Mouse (Mus musculus) gastrocnemius, adult 8-10 months (tissue): ENCODE measurements around the gene Morn1. TPM values are rescaled to one million over a fixed set of nuclear protein-coding genes. Genes with fewer than 3 reads are reported as not detected.
A peak's percentile ranks its signal among the peaks of the same experiment; 100 is the strongest.
"Not testable (repeated sequence)": the region's sequence is repeated elsewhere in the genome, so short reads cannot be mapped to it uniquely, and the experiment has no call there.

ENCODE experiments used
- DNase-seq, 2 experiments: peaks; one replicate each; pipeline ENCODE4 v3.0.0; 2022; ENCODE audit warnings: low spot score in 2 of 2
- total RNA-seq, 4 experiments: library from RNA; stranded (reverse); gene quantifications; 2 replicates each; pipeline ENCODE4 v1.2.4; 2022

Gene Morn1
- total RNA-seq, 4 experiments from 2014 or later: 1.2 to 2.1 (median 1.4) TPM

DNA sequence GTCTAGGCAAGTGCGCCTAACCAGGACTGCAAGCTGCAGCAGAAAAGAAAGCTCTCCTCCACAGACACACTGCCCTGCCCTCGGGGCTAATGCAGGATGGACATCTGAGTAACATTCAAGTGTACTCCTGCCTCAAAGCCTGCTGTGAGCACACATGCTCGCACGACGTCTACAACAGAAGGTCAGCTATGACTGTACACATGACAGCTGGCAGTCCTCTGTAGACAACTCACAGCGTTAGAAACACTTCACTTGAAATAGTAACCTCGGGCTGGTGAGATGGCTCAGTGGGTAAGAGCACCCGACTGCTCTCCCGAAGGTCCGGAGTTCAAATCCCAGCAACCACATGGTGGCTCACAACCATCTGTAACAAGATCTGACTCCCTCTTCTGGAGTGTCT lies 7.6 kb upstream of the Morn1 start:
- DNase-seq: not testable (repeated sequence)

DNA sequence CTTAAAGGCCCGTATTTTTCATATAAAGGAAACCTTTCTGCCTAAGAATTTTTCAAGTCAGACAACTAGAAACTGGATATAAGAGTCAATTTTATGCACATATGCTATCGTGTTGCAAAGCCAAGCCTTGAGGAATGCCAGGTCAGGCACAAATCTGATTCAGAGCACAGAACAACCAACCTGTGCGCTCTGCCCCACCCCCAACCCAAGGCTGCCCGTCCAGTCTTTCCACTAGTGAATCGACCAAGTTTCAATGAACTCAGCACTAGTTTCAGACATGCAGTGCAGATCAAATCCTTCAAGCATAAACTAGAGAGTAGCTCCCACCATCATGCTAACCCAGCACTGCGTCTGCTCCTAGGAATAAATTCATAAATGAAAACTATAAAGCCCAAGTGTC lies 6.7 kb upstream of the Morn1 start:
- DNase-seq: no peak

DNA sequence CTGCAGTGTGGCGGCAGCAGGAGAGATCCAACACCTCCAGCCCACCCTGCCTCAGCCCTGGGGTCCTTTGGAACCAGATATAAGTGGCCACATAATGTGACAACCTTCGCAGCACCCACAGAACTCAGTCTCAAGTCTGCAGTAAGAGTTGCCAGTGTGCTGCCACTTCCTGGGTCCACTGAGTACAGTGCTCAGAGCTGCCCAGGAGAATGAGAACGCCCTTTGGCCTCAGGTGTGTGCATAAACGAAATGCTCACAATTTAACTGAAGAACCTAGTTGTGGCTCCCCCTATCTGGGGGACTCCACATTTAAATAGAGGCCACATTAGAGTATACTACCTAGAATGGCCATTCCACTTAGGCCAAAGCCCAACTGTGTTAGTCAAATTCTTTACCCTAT lies 2.8 kb upstream of the Morn1 start:
- DNase-seq: no peak

DNA sequence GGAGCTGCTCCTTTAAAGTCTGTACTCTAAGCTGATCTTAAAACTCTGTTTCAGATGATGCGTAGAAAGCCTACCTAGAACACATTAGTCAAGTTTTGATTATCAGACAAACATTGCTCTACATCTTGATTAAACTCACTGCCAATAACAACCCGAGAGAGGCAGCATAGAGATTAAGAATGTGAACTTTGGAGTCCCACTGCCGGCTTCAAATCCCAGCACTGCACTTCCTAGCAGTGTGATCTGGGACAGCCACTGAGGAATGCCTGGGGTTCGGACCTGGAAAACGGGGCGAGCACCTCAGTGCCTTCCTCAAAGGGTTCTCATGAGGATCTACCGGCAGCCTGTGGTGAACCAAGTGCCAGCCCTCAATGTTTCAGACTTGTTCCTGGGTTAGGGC lies 2.0 kb upstream of the Morn1 start:
- DNase-seq: no peak

DNA sequence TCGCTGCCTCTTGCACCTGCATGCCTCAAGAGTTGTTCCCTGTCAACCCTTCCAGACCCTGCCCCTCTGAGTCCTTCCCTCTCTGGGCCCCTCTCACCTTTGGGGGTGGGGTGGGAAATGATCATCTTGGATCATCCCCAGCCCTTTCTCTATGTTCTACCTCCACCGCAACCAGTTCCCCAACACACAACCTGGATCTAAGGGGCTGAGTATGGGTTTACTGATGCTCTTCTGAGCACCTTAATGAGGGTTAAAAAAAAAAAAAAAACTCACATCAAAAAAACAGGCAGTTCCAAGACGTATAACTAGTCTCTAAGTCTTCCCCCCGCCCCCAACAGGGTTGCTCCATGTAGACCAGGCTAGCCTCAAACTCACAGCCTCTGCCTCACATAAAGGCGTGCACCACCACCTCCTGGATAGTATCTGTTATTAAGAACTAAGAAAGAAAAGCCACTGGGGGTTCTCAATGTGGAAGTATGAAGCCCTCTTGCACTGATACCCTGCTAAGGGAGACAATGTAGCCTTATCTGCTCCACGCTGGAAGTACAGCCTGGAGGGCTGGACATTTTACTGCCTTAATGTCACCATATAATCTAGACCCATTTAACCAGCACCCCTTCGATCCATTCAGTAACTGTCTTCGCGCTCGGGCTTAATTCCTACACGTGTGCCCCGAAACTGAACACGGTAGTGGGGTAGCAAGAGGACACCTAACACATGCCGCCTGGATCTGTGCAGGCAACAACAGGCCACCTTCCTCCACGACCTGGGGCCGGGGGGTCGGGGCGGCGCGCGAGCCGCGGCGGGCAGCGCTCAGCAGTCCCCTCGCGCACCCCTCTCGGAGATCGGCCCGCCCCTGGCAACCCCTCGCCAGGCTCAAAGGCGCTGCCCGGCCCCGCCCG lies 920 bp upstream of the Morn1 start:
- DNase-seq: no peak

DNA sequence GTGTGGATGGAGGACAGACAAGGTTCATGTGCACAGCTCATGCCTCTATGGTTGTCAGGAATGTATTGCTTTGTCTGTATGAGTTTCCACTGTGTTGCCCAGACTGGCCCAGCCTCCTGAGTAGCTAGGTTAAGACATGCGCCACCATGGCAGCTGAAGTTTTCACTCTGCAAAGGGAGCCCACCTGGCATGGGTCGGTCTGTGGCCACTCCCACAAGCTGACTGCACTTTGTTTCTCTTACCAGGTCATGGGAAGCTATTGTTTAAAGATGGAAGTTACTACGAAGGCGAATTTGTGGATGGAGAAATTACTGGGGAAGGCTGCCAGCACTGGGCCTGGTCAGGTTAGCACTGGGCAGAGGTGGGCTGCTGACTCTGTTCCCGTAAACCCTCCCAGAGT lies 2.9 kb downstream of the Morn1 start:
- DNase-seq: no peak

DNA sequence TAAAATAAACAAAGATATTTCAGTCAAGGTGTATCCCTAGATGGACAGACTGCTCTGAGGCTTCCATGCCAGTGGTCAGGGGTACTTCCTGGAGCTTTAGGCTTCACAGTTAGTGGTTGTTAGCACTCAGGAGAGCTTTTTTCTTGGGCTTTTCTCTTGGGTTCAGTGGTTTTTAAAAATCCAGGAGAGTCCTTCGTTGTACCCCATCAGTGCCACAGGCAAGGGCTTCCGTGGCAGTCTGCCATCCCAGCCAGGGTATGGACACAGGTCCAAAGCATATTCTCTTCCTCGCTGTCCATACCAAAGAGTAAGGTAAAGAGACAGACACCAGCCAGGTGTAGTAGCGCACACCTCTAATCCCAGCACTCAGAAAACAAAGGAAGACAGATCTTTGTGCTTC lies 3.8 kb downstream of the Morn1 start:
- no peak for DNase-seq

DNA sequence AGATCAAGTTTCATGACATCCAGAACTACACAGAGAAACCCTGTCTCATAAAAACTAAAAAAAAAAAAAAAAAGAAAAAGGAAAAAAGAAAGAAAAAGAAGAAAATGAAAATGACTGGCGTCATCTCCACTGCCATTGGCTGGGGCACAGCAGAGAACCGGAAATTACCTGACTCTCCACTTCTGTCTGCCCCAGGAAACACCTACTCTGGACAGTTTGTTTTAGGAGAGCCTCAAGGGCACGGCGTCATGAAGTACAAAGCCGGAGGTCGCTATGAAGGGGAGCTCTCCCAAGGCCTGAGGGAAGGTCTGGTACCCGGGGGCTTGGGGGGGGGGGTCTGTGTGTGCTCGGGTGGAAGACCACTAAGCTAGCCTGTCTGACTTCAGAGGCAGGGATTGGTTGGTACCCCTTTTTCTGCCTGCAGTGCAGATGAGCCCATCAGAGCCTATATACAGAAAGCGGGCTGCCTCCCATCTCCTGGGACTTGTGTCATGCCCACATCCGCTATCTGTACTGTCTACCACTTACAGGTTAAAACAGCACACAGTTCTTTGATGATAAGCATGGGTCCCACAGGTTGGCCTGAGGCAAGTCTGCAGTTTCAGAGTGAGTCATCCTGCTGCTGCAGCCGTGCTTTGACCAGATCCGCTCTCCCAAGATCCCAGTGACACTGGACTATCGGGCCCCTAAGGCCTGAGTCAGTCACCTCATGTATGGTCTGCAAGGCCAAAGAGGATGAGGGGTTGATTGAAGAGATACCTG lies 4.5 kb downstream of the Morn1 start:
- DNase-seq: no peak

DNA sequence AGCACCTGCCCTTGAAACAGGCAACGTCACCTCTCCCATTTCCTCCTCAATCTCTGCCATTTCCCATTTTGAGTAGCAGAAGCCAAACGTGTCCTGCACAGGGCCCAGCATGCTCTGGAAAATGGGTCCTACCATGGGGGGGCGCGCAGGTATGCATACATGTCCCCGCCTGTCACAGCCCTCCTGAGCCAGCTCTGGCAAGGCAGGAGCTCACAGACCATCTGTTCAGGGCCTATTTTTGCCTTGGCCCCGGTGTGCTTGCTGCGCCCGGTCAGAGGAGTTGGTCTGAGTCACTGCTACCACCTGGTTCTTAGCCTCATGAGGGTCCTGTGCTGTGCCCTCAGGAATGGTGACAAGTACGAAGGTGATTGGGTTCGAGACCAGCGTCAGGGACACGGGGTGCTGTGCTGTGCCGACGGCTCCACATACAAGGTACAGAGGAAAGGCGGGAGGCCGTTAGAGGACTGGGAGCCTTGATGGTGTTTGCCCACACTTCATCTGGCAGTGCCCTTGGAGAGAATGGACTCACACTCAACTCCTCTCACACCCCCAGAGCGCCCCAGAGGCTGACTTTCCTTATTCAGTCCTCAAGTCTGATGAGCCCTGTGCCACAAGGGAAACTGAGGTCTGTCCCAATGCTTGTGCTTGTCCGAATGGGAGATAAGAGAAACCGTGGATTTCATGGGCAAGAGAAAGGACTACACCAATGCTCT lies 6.5 kb downstream of the Morn1 start:
- DNase-seq: no peak

DNA sequence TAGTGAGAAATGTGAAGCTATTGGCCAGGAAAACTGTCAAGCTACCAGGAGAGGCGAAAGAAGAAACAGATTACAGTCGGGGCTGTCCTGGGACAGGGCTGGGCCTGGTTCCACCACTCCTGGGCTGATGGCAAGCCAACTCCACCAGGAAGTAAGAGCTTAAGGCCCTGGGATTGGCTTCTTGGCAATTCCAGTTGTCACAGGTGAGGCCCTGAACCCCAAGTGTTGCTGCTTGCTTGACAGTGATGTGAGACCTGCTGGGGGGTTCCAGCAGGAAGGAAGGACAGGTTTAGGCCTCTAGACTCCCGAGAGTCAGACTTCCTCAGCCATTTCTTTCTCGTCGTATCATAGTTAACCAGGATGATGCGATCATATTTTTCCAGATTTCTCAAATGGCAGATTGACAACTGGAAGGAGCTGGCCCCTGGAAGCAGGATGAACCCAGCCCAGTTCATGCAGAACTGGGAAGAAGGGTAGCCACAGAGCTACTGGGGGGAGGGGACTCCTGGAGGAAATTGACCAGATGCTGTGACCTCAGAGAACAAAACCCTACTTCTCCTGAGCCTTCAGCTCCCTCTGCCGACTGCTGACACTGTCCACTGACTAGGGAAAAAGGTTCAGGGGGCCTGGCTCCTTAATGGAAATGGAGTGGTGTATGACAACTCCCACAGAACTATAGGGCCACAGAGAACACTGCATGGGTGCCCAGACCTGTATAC lies 7.2 kb downstream of the Morn1 start:
- DNase-seq: no peak

DNA sequence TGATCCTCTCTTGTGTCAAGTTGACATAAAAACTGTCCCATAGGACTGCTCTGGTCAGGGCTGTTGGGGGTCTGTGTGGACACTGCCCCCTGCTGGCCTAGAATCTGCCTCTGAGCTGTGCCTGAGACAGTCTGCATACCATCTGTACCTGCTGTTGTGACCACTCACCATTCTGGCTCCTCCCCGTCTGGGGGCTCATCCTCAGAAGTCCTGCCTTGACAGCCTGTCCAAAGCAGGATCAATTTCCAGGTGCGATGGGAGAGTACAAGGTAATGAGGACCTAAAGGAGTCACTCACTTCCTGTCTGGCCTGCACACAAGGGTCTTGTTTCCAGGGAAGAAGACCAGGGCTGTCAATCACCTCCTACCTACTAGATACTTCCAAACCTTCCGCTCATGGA lies 8.2 kb downstream of the Morn1 start:
- DNase-seq: no peak

DNA sequence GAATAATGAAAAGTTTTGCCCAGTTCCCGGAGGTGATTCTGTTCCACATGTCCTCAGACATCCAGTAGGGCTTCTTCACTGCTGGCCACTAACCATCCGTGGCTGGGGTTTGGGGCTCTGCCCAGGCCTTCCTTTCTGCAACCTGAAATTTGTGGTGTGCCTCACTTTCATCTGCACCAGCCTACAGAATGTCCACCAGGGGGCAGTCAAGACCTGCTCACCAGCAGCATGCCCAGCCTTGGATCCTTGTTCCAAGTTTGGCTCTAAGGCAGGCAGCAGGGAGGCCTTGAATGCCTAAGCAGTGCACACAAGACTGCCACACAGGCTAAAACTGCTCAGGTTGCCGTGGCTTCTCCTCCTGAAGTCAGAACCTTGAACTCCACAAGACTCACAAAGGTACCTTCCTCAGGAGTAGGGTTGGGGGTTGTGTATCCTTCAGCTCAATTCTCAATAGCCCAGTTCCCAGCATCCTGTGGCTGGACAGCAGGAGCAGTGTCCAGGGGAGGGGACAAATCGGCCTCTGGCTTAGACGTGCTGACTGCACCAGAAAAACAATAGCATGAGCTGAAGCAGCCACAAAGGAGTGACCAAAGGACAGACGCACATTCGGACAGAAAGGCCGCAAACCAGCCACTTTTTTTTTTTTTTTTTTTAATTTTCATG lies 9.0 kb downstream of the Morn1 start:
- peak; percentile 74 to 83 for DNase-seq

DNA sequence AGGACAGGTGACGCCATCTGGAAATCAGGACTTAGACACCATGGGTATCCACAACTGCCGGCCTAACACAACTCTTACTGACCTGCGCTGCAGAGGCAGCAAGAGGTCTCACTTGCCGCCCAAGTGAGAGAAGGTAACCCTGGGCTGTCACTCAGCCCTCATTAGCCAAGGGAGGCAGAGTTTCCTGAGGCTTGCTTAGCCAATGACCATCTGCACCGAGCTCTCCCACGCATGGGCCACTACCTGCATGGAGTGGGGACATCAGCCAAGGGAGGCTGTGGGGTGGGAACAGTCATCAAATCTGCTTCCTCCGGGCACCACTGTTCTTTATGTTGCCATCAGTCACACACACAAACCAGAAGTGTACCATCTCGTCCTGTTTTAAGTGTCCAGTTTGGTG lies 9.6 kb downstream of the Morn1 start:
- DNase-seq: no peak

DNA sequence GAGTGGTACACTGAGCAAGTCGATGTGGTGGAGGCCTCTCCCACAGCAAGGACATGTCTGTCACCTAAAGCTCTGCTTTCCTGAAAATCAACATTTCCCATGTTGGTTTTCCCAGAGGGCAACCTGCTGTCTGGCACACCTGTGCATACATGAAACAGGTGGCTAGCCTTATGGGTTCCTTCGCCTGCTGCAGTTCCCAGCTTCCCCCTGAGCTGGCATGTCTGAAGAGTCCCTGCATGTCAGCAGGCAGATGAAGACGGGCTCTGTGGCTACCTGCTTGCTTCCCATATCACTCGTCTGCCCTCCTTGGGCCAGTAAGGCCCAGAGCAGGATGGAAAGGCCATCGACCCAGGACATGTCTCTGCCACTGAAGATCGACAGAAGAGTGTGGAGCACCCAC lies 11.1 kb downstream of the Morn1 start:
- DNase-seq: no peak

DNA sequence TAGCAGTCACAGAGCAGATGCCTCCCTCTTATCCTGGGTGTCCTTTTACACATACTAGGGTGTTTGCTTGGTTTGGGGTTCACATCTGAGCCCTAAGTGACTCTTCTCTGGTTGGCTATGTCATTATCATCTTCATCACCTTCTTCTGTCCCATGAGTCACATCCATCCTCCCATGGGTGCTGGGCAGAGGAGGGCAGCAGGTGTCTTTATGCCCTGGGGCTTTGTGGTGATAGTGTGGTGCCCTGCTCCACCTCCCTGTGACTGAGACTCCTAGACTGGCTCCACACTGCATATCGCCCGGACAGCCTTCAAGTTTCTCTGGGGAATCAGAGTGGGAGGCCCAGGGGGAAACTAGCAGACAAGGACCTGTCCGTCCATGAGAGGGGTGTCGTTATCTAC lies 12.2 kb downstream of the Morn1 start:
- DNase-seq: no peak

DNA sequence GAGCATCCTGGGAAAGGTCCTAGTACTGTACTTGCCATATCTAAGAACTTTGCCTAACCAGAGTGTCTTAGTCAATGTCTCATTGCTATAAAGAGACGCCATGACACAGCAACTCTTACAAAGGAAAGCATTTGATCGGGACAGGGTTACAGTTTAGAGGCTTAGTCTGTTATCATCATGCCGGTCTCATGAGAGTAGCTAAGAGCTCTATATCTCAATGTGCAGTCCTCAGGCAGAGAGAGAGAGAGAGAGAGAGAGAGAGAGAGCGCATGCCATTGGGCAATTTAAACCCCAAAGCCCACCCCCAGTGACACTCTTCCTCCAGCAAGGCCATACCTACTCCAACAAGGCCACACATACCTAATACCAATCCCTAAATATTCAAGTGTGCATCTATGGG lies 21.5 kb downstream of the Morn1 start:
- no peak for DNase-seq

DNA sequence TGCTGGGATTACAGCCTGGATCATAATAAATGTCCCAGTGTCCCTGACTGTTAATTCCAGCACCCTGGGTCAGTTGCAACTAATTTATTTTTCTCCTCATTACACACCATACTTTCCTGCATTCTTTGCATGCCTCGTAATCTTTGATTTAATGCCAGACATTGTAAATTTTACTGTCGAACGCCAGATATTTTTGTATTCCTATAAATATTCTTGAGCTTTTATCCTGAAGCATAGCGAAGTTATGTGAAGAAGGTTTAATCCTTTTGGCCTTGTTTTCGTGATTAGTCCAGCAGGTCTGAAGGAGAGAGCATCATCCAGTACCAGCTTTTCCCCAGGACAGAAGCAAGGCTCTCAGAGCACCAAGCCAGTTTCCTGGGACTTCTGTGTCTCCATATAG lies 23.1 kb downstream of the Morn1 start:
- no peak for DNase-seq

DNA sequence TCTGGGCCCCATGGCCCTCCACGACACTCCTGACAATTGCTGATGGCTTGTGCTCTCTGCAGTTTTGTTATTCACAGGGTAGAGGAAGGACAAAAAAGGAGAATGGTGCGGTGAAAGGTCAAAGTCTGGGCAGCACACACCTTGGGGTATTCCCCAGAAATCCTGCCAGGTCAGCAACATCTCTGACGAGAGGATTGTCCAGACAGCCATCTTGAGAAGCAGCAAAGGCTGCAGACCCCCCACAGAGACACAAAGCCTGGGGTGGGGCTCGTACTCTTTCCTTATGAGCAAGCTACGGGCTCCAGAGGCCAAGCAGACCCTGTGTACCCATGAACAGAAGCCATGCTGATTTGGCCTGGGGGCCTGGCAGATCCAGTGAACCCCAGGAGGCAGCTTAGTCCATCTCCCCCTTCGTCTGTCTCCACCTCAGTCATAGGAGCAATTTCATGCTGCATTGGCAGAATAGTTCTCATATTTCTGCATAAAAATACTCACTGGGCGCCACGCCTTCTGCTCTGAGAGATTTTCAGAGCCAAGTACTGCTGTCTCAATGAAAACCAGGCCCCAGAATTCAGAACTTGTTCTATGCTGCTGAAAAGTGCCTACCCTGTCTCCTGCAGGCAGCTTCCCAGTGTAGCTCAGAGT lies 27.5 kb downstream of the Morn1 start:
- DNase-seq: no peak

DNA sequence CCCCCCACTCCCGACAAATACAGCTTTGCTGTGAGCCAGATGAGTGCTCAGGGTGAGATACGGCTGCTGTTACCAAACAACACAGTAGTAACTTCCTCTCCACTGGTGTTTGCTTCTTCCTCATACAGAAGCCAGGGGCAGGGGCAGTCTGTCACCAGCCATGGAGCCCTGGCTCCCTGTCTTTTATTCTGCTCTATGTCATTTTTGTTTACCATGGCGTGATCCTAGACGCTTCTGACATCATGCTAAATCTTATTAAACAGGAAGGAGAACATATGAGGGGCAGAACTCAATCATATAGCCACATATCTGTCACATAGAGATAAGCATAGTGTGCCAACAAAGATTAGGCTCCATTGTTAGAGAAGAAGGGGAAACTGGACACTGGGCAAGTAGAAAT lies 30.2 kb downstream of the Morn1 start:
- no peak for DNase-seq

DNA sequence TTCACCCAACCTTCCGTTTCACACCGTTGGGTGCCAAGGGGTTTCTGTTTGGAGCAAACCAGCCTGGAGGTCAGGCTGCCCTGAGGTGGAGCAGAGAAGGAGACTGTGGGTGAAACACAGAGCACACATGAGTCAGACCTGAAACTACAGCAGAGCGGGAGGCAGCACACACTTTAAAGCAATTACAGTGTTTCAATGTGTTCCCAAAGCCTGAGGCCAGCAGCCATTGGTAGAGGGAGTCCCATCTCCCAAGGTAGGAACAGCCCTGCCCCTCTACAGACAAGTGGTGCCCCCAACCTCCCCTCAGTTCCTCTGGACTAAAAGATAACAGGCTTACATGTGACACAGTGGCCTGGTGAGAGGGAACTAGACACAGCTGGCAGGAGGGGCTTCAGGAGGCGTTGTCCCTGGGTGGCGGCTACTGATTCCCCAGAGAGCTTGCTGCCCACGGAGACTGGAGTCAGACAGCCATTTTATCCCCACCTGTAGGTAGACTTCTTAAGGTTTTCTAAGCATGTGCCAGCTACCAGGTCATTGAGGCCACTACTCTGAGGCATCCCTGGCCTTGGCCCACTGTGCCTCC lies 31.1 kb downstream of the Morn1 start:
- no peak for DNase-seq
